Mouse (Mus musculus): ENCODE measurements around the gene Dyx1c1.

DNA sequence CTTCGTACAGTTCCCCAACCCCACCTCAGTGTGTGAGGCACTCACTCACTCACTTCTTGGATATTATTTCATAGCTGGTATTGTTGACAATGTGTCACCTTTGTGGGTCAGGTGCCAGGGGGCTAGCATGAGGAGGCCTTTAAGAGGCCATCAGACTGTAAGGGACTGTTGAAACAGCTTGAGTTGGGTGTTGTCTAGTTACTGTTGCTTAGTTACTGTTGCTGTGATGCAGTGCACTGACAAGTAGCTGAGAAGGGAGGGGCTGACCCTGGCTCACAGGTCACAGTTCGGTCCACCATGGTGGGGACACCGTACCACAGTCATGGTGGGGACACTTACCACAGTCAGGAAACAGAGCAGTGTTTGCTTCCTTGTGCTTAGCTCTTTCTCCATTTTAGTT, 35.5 kb upstream of the Dyx1c1 start:
- TF ChIP-seq POLR2A (IDR thresholded peaks at IDR 0.05; ENCODE audit: low read depth, low read length), result no peak
- no peak for TF ChIP-seq CTCF (IDR thresholded peaks at IDR 0.05; ENCODE audit: extremely low read depth, insufficient read length, insufficient replicate concordance, low read depth, low read length)
